Mouse (Mus musculus) forebrain, embryonic 10.5 days (tissue): ENCODE data around the gene Nkiras2. TPM values are rescaled to one million over a fixed set of nuclear protein-coding genes. Genes with fewer than 3 reads are reported as not detected.

Experiments
- DNase-seq: peaks from one replicate; pipeline ENCODE4 v3.0.0-alpha.2; 2017; ENCODE audit warnings: low spot score; ENCODE audit errors: extremely low spot score
- H3K27ac ChIP-seq: fragments of 300-500 bp; sonication (generic); 2 replicates; pipeline ENCODE4 v1.5.1; 2016; ENCODE audit warnings: mild to moderate bottlenecking
- H3K27me3 ChIP-seq: fragments of 300-500 bp; sonication (generic); 2 replicates; pipeline ENCODE4 v1.6.1; 2016; ENCODE audit warnings: mild to moderate bottlenecking; ENCODE audit not compliant: poor library complexity, severe bottlenecking
- H3K36me3 ChIP-seq: fragments of 300-500 bp; sonication (generic); replicated peaks from 2 replicates; pipeline ENCODE4 v1.6.1; 2016; ENCODE audit warnings: mild to moderate bottlenecking, moderate library complexity
- H3K4me1 ChIP-seq: fragments of 300-500 bp; sonication (generic); 2 replicates; pipeline ENCODE4 v1.6.1; 2016
- H3K4me3 ChIP-seq: fragments of 300-500 bp; sonication (generic); 2 replicates; pipeline ENCODE4 v1.5.1; 2016; ENCODE audit warnings: mild to moderate bottlenecking, moderate library complexity
- H3K9me3 ChIP-seq: fragments of 300-500 bp; sonication (generic); 2 replicates; pipeline ENCODE4 v1.6.1; 2016; ENCODE audit warnings: mild to moderate bottlenecking, moderate library complexity
- WGBS: fragments of 180-500 bp; shearing (Covaris S2); methylation state at CpG from one replicate; pipeline ENCODE4 v1.1.7; 2016; 5-methylcytosine and 5-hydroxymethylcytosine counted together
- polyA plus RNA-seq: library from polyadenylated mRNA; unstranded; fragments of >200 nt; fragmentation: Nextera tagmentation; extraction: Ambion mirVana; gene quantifications from 2 replicates; pipeline ENCODE4 v1.2.1, GENCODE M21; 2016

The Nkiras2 gene
- polyA plus RNA-seq = 83.1 and 91.8 TPM in 2 replicates

DNA sequence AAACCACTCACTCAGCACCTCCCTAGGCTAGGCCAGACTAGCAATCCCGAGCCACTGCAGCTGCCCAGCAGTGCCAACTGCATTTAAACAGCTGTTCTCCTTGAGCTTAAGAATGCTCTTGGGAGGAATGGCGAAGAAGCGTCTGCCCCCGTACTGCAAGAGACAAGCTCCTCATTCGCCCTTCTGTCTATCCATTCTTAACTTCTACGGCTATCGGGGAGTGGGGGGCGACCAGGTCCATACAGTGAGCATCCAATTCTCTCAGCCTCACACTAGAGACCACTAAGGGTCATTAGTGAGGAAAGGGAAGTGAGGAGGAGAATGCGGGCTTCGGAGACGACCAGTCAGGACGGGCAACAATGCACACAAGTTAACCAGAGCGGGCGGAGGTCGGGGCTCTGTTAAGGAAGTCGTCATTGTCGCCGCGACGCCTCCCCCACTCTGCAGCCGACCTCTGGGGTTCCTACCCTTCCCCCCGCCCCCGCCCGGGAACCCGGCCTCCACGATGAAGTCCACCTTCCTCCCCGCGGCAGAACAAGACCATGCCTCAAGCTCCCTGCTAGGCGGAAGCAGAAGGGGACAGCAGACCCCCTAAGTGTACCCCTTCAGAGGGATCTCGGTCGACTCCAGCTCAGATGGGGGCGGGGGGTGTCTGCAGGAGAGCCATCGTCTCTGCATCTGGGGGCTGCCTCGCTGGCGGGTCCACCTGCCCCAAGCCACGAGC lies at the start of gene Nkiras2:
Nkiras2 (plus strand) TSS at position 484 of the 724 bp plus-strand sequence.
- under 1% methylated on average over 36 of the region's 36 CpGs for WGBS
- Histone ChIP-seq H3K4me3 (peak within 1 kb of the TSS; percentile 93), H3K4me1 (peaks cover 38% of the 10 kb centered on the region), H3K36me3 (peaks cover 23% of the 10 kb centered on the region), H3K27ac (peak within 1 kb of the TSS; percentile 96), H3K27me3 (no peaks in the 10 kb centered on the region), H3K9me3 (no peaks in the 10 kb centered on the region)
- DNase-seq = peak; percentile 73

DNA sequence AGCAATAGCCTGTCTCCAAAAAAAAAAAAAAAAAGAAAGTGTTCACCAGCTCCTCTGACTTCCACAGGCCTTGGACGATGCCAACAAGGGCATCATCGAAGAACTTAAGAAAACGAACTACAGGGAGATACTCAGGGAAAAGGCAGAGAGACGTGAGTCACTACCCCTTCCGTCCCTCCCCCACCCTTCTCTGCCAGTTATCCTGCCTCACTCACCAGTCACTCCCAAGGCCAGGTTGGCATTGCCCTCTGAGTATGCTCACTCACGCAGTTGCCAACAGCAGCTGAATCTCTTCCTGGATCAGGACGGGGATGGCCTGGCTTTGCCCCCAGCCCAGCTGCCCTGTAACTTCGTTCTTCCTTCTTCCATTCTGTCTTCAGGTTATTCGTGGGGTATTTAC lies 49.3 kb upstream of the Nkiras2 start:
- WGBS = 66% methylated on average over 9 of the region's 9 CpGs
- H3K4me1 ChIP-seq = peaks cover 31% of the 10 kb centered on the region
- H3K4me3 ChIP-seq = no peak overlapping the region
- H3K9me3 ChIP-seq = no peaks in the 10 kb centered on the region
- no peak for DNase-seq
- peaks cover 26% of the 10 kb centered on the region for H3K27me3 ChIP-seq
- no peak overlapping the region for H3K27ac ChIP-seq
- no peaks in the 10 kb centered on the region for H3K36me3 ChIP-seq

DNA sequence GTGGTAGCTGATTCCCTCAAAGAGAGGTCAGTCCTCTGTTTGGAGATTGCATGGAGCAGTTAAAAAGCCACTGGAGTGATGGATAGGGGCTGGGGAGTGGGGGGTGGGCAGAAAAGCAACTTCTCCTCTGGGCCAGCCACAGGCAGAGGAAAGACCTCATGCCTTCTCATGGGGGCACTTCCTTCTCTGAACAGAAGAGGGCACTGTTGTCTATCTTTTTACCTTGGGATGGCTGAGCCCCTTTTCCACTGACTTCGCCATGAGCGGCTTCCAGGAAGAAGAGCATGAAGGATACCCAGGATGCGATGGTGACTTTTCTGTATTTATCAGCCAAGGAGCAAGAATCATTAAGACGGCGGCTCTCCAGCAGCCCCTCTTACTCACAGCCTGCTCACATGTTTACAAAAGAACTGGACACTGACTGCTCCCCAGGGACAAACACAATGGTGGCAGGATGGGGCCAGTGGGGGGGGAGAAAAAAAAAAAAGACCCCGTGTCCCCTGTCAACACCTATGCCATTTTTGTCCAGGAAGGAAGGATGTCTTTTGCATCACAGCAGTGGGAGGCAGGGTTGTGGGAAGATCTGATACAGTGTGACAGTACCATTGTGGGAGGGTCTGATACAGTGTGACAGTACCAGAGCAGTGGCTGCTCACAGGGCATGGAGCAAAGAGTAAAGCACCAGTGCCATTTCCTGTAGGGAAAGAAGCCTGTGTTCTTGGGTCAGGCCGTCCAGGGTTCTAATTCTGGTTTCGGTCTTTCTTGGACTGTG lies 48.4 kb upstream of the Nkiras2 start:
- DNase-seq = peak; percentile 74
- Histone ChIP-seq H3K27ac (0 out of 2 replicates have a peak overlapping the region, but pooled peaks have one; percentile 8), H3K36me3 (no peaks in the 10 kb centered on the region), H3K9me3 (no peaks in the 10 kb centered on the region), H3K4me3 (peak overlapping the region; percentile 39), H3K27me3 (peaks cover 31% of the 10 kb centered on the region), H3K4me1 (peaks cover 40% of the 10 kb centered on the region)
- WGBS = 8% methylated on average over 8 of the region's 8 CpGs

DNA sequence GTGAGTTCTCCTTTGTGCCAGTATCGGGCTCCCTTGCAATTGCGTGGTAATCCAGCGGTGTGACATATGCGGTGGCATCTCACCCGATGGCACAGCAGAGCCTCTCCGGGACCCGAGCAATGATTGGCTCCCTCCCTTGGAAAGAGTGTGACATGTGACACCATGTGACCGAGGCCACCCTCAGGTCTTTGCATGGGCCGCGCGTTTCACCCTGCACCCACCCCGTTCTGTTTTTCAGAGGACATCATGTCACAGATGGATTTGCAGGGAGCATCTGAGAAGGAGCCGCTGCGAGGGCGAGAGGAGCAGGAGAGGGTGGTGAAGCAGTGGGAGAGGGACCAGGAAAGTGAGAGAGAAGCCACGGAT lies 47.9 kb upstream of the Nkiras2 start:
- DNase-seq = no peak
- H3K4me3 ChIP-seq = peak overlapping the region; percentile 39
- peaks cover 36% of the 10 kb centered on the region for H3K27me3 ChIP-seq

DNA sequence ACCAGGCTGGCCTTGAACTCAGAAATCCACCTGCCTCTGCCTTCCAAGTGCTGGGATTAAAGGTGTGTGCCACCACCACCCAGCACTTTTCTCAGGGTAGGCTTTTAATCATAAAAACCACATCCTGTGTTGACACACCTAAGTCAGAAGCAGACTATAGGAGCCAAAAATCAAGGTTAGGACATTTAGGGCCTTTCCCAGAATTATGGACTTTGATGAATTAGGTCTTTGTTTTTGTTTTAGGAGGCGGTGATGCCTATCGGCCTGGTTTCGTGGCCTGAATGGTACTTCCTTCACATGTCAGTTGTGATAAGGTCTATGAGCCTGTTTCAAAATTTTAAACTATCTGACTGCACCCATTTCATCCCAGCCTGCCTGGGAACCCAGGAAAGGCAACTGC lies 44.9 kb upstream of the Nkiras2 start:
- H3K9me3 ChIP-seq = no peaks in the 10 kb centered on the region
- DNase-seq = no peak
- H3K4me1 ChIP-seq = peaks cover 41% of the 10 kb centered on the region
- peaks cover 44% of the 10 kb centered on the region for H3K27me3 ChIP-seq
- no peak overlapping the region for H3K27ac ChIP-seq
- WGBS = 92% methylated on average over 3 of the region's 3 CpGs
- H3K36me3 ChIP-seq = peaks cover 28% of the 10 kb centered on the region
- H3K4me3 ChIP-seq = peak overlapping the region; percentile 69

More for the DNA sequence above, 47.9 kb upstream of the Nkiras2 start:
- H3K4me1 ChIP-seq = peaks cover 45% of the 10 kb centered on the region
- whole genome bisulfite sequencing = 15% methylated on average over 16 of the region's 16 CpGs
- no peaks in the 10 kb centered on the region for H3K9me3 ChIP-seq
- peaks cover under 1% of the 10 kb centered on the region; the same call in 1 of the 2 replicates for H3K36me3 ChIP-seq
- no peak overlapping the region for H3K27ac ChIP-seq

DNA sequence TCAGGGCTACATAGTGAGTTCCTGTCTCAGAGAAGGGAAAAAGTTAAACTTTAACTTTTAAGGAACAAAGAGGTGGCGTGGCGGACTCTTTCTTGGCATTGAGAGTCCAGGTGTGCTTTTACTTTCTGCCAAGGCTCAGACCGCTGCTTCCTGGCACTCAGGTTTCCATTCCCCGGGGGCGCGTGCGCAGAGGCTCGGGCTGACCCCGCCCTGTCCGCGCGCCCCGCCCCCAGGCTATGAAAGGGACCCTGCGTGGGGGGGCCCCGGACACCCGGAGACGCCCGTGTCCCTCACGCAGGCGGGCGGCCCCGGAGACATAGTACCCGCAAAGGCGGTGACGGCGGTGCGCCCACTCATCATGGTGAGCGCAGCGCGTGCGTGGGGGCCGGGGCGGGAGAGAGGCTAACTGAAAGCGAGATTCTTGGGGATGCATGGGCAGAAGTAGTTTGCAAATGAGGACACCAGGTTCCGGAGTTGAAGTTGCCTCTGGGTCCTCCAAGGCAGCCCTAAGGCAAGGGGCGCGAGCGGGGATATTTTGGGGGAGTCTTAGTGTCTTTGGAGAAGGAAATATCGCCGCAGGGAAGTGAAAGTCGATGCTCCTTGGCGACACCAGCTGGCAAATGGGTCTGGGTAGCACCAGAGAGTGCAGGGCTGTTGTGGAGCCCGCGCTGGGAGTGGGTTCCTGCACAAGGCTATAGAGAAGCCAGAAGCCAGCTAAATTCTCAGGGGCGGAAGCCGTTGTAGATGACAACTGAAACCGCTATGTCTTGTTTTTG lies 44.1 kb upstream of the Nkiras2 start, which contains the start of gene Cnp:
Cnp (plus strand) TSS at position 197 of the 776 bp plus-strand sequence.
- peak within 1 kb of the TSS; percentile 83 for H3K27ac ChIP-seq

DNA sequence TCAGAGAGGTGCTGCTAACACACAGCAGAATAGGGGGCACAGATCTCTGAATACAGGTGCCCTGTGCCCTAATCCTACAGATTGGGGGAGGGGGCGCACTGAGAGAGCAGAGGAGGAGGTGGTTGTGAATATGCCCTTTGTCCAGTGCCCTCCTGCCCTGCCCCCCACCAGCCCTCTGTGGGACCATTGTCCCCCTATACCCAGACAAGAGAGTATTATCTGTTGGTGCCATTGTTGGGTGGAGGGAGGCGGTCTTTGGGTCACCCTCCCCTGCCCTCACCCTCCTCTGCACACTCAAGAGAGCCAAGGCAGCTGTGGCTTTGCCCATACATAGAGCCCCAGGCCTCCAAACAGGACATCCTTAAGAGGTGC lies 43.6 kb upstream of the Nkiras2 start:
- peak overlapping the region; percentile 83 for H3K27ac ChIP-seq
- no peak for DNase-seq
- peaks cover 35% of the 10 kb centered on the region for H3K4me1 ChIP-seq
- H3K27me3 ChIP-seq = peaks cover 44% of the 10 kb centered on the region
- peaks cover 41% of the 10 kb centered on the region for H3K36me3 ChIP-seq
- 36% methylated on average over 2 of the region's 2 CpGs for WGBS
- H3K4me3 ChIP-seq = peak overlapping the region; percentile 69
- H3K9me3 ChIP-seq = no peaks in the 10 kb centered on the region

More for the DNA sequence above, 44.1 kb upstream of the Nkiras2 start, which contains the start of gene Cnp:
- peak within 1 kb of the TSS; percentile 69 for H3K4me3 ChIP-seq
- H3K4me1 ChIP-seq = peaks cover 41% of the 10 kb centered on the region
- 2% methylated on average over 47 of the region's 47 CpGs for WGBS
- DNase-seq = peak; percentile 63
- H3K27me3 ChIP-seq = peaks cover 44% of the 10 kb centered on the region
- peaks cover 35% of the 10 kb centered on the region for H3K36me3 ChIP-seq
- no peaks in the 10 kb centered on the region for H3K9me3 ChIP-seq

DNA sequence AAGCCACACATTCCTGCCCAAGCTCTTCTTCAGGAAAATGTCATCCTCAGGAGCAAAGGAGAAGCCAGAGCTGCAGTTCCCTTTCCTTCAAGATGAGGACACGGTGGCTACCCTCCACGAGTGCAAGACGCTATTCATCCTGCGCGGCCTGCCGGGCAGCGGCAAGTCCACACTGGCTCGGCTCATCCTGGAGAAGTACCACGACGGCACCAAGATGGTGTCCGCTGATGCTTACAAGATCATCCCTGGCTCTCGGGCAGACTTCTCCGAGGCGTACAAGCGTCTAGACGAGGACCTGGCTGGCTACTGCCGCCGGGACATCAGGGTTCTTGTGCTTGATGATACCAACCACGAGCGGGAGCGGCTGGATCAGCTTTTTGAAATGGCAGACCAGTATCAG lies 42.8 kb upstream of the Nkiras2 start:
- H3K4me3 ChIP-seq = no peak overlapping the region
- 0 out of 2 replicates have a peak overlapping the region, but pooled peaks have one; percentile 83 for H3K27ac ChIP-seq

DNA sequence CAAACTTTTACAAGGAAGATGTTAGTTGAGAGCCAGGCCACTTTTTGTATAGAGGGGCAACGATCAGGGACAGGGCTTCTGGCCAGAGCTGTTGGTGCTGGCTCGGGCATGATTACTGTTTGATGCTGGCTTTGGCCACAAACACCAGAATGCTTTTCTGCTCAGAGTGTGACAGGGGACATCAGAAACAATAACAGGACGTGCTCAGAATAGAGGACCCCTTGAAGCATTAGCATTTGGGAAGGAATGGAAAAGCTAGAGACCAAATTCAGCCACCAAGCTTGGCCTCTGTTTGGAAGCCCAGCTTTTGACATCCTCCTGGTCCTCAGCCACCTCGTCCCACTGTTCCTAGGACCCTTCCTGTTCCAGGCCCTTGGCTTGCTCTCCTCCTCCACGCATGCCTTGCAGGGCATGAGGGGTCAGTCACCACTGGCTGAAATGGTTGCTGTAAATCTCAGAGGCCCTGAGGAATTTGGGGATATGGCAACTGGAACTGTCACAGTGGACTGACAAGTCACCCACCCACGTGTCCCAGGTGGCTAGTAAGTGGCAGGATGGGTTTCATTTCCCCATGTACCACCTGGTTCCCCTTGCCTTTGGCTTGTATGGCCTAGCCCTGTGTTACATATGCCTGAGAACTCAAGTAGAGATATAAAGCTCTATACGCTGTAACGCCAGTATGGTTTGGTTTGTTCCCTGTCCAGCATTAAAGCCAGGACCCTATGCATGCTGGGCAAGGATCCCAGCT lies 41.0 kb upstream of the Nkiras2 start:
- Histone ChIP-seq H3K27me3 (peaks cover 18% of the 10 kb centered on the region), H3K27ac (no peak overlapping the region), H3K4me1 (peaks cover 21% of the 10 kb centered on the region), H3K4me3 (no peak overlapping the region), H3K9me3 (no peaks in the 10 kb centered on the region), H3K36me3 (peaks cover 66% of the 10 kb centered on the region)
- no peak for DNase-seq
- WGBS = 81% methylated on average over 8 of the region's 8 CpGs

More for the DNA sequence above, 42.8 kb upstream of the Nkiras2 start:
- WGBS = 71% methylated on average over 21 of the region's 21 CpGs
- DNase-seq = no peak
- Histone ChIP-seq H3K4me1 (peaks cover 28% of the 10 kb centered on the region), H3K36me3 (peaks cover 49% of the 10 kb centered on the region), H3K9me3 (no peaks in the 10 kb centered on the region), H3K27me3 (peaks cover 36% of the 10 kb centered on the region)

DNA sequence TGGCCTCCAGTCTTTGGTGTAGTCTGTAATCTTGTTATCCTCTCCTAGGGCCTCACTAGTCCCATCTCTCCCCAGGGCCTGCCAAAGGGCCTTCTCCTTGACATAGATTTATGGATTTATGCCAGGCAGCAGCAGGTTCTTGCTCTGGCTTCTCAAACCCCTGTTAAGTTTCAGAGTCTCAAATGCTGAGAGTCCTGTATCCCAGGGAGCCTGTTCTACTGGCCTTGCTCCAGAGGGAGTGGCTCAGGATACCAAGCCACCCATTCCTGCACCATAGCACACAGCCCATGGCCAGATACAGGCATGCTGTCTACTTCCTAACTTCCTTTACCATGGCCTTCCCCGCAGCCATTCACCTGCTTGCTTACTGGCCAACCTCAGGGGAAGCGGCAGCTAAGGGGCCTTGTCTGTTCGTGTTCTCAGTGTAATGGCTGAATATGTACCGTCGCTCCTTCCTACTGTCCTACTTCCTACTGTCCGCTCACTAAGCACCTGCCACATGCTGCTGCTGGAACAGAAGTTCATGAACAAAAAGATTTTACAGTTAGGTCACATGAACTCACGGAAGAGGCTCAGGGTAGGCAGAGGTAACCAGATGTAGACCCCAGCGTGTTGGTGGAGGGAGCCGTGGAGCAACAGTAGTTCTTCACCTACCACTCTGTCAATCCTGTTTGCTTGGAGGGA lies 39.8 kb upstream of the Nkiras2 start:
- H3K27me3 ChIP-seq = peaks cover 17% of the 10 kb centered on the region
- H3K36me3 ChIP-seq = peaks cover 79% of the 10 kb centered on the region
- peaks cover 21% of the 10 kb centered on the region for H3K4me1 ChIP-seq
- H3K9me3 ChIP-seq = no peaks in the 10 kb centered on the region
- WGBS = 94% methylated on average over 9 of the region's 9 CpGs
- no peak overlapping the region for H3K4me3 ChIP-seq
- H3K27ac ChIP-seq = no peak overlapping the region
- DNase-seq = no peak

DNA sequence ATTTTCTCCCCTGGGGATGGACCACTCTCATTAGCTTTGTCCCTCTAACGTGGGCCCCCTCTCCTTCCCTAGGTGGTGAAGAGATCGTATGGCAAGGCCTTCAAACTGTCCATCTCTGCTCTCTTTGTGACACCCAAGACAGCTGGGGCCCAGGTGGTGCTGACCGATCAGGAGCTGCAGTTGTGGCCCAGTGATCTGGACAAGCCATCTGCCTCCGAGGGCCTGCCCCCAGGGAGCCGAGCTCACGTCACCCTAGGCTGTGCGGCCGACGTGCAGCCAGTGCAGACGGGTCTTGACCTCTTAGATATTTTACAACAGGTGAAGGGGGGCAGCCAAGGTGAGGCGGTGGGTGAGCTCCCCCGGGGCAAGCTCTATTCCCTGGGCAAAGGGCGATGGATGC lies 38.8 kb upstream of the Nkiras2 start:
- Histone ChIP-seq H3K36me3 (peaks cover 89% of the 10 kb centered on the region), H3K27me3 (peaks cover 16% of the 10 kb centered on the region), H3K27ac (no peak overlapping the region), H3K4me3 (no peak overlapping the region), H3K9me3 (no peaks in the 10 kb centered on the region), H3K4me1 (peaks cover 12% of the 10 kb centered on the region)
- WGBS = 95% methylated on average over 13 of the region's 13 CpGs
- no peak for DNase-seq
